Mouse (Mus musculus) forebrain, embryonic 11.5 days (tissue): ENCODE data around the gene Fgf3. TPM values are rescaled to one million over a fixed set of nuclear protein-coding genes. Genes with fewer than 3 reads are reported as not detected.
A peak's percentile ranks its signal among the peaks of the same experiment; 100 is the strongest.

Experiments
- ATAC-seq: fragments of 200-750 bp; cut with Nextera tagmentation; replicated peaks from 2 replicates; pipeline ENCODE4 v1.8.0; 2017; ENCODE audit warnings: moderate TSS enrichment; ENCODE audit not compliant: low FRiP score
- DNase-seq: peaks from one replicate; pipeline ENCODE4 v3.0.0-alpha.2; 2017; ENCODE audit warnings: low spot score
- H3K27ac ChIP-seq: fragments of 300-500 bp; sonication (generic); 2 replicates; pipeline ENCODE4 v1.5.1; 2014; ENCODE audit warnings: low read depth, low read length
- H3K27me3 ChIP-seq: fragments of 300-500 bp; sonication (generic); 2 replicates; pipeline ENCODE4 v1.6.1; 2014; ENCODE audit warnings: mild to moderate bottlenecking, low read length, mixed read lengths; ENCODE audit not compliant: control insufficient read depth, insufficient read depth
- H3K36me3 ChIP-seq: fragments of 300-500 bp; sonication (generic); 2 replicates; pipeline ENCODE4 v1.6.1; 2014; ENCODE audit warnings: mild to moderate bottlenecking, low read length, moderate library complexity, mixed read lengths; ENCODE audit not compliant: control insufficient read depth, insufficient read depth
- H3K4me1 ChIP-seq: fragments of 300-500 bp; sonication (generic); replicated peaks from 2 replicates; pipeline ENCODE4 v1.6.1; 2014; ENCODE audit warnings: low read length, mixed read lengths; ENCODE audit not compliant: control insufficient read depth, insufficient read depth
- H3K4me2 ChIP-seq: fragments of 300-500 bp; sonication (generic); 2 replicates; pipeline ENCODE4 v1.6.1; 2014; ENCODE audit warnings: low read depth, mild to moderate bottlenecking, low read length, moderate library complexity, mixed read lengths; ENCODE audit not compliant: severe bottlenecking
- H3K4me3 ChIP-seq: fragments of 300-500 bp; sonication (generic); 2 replicates; pipeline ENCODE4 v1.5.1; 2014; ENCODE audit warnings: low read depth, low read length
- H3K9ac ChIP-seq: fragments of 300-500 bp; sonication (generic); 2 replicates; pipeline ENCODE4 v1.6.1; 2014; ENCODE audit warnings: low read length
- H3K9me3 ChIP-seq: fragments of 300-500 bp; sonication (generic); 2 replicates; pipeline ENCODE4 v1.6.1; 2016; ENCODE audit warnings: low read length, mixed read lengths; ENCODE audit not compliant: control insufficient read depth
- WGBS: fragments of 180-500 bp; shearing (Covaris S2); extraction: QIAGEN DNeasy Blood & Tissue Kit; methylation state at CpG from one replicate; pipeline ENCODE4 v1.1.7; 2014; 5-methylcytosine and 5-hydroxymethylcytosine counted together
- polyA plus RNA-seq: library from polyadenylated mRNA; unstranded; fragments of >200 nt; fragmentation: Nextera tagmentation; extraction: Ambion mirVana; gene quantifications from 2 replicates; pipeline ENCODE4 v1.2.1, GENCODE M21; 2014

Fgf3 gene
- polyA plus RNA-seq, 1 experiment from 2014 or later = 1.9 TPM

GRCm38 (mm10) chr7:144847067-144847466 is 9.2 kb downstream of the Fgf3 start, which contains the start of gene Fgf4:
Gene Fgf4, plus strand, starts transcription at chr7:144847367.
- H3K4me2 ChIP-seq = no peak within 1 kb of the TSS
- DNase-seq (no peak), ATAC-seq (no peak)
- H3K4me3 ChIP-seq = no peak within 1 kb of the TSS
- H3K36me3 ChIP-seq = no peaks in the 10 kb centered on the region
- no peak within 1 kb of the TSS for H3K27ac ChIP-seq
- no peaks in the 10 kb centered on the region for H3K9me3 ChIP-seq
- H3K9ac ChIP-seq = no peak within 1 kb of the TSS
- no peaks in the 10 kb centered on the region for H3K4me1 ChIP-seq
- H3K27me3 ChIP-seq = peaks cover 3% of the 10 kb centered on the region; the same call in 1 of the 2 replicates

- Histone ChIP-seq H3K4me3 (no peak overlapping the region), H3K27me3 (no peaks in the 10 kb centered on the region), H3K4me1 (no peaks in the 10 kb centered on the region), H3K36me3 (no peaks in the 10 kb centered on the region), H3K9ac (no peak overlapping the region), H3K27ac (no peak overlapping the region), H3K9me3 (no peaks in the 10 kb centered on the region), H3K4me2 (no peak overlapping the region)
- 61% methylated on average over 3 of the region's 3 CpGs for WGBS
- DNase-seq (no peak), ATAC-seq (no peak)
Observed at GRCm38 (mm10) chr7:144851321-144851720, 13.4 kb downstream of the Fgf3 start.

GRCm38 (mm10) chr7:144854966-144855365 is 17.1 kb downstream of the Fgf3 start:
- Histone ChIP-seq H3K9ac (no peak overlapping the region), H3K9me3 (no peaks in the 10 kb centered on the region), H3K4me3 (no peak overlapping the region), H3K27ac (no peak overlapping the region), H3K36me3 (no peaks in the 10 kb centered on the region), H3K27me3 (peaks cover 7% of the 10 kb centered on the region), H3K4me1 (no peaks in the 10 kb centered on the region), H3K4me2 (no peak overlapping the region)
- 61% methylated on average over 3 of the region's 3 CpGs for WGBS
- no peak for ATAC-seq
- no peak for DNase-seq

- Histone ChIP-seq H3K27ac (no peak overlapping the region), H3K27me3 (peaks cover 29% of the 10 kb centered on the region), H3K4me3 (no peak overlapping the region), H3K9ac (no peak overlapping the region), H3K4me1 (peaks cover 8% of the 10 kb centered on the region; the same call in 1 of the 2 replicates), H3K9me3 (no peaks in the 10 kb centered on the region), H3K4me2 (no peak overlapping the region), H3K36me3 (no peaks in the 10 kb centered on the region)
- no peak for DNase-seq
- ATAC-seq = no peak
- 85% methylated on average over 7 of the region's 7 CpGs for WGBS
Observed at GRCm38 (mm10) chr7:144857158-144857557, 19.3 kb downstream of the Fgf3 start.

GRCm38 (mm10) chr7:144857826-144858342 is 20.0 kb downstream of the Fgf3 start:
- Histone ChIP-seq H3K27ac (no peak overlapping the region), H3K9ac (no peak overlapping the region), H3K36me3 (no peaks in the 10 kb centered on the region), H3K27me3 (peaks cover 35% of the 10 kb centered on the region), H3K4me1 (peaks cover 8% of the 10 kb centered on the region; the same call in 1 of the 2 replicates), H3K4me2 (no peak overlapping the region), H3K9me3 (no peaks in the 10 kb centered on the region), H3K4me3 (no peak overlapping the region)
- no peak for ATAC-seq
- WGBS = 78% methylated on average over 3 of the region's 3 CpGs
- DNase-seq = no peak

- no peak overlapping the region for H3K27ac ChIP-seq
- H3K4me3 ChIP-seq = no peak overlapping the region
- H3K9ac ChIP-seq = no peak overlapping the region
- H3K36me3 ChIP-seq = no peaks in the 10 kb centered on the region
- H3K9me3 ChIP-seq = no peaks in the 10 kb centered on the region
- H3K4me1 ChIP-seq = peaks cover 8% of the 10 kb centered on the region; the same call in 1 of the 2 replicates
- ATAC-seq (no peak), DNase-seq (no peak)
- 75% methylated on average over 1 of the region's 1 CpGs for WGBS
- H3K27me3 ChIP-seq = peaks cover 43% of the 10 kb centered on the region
- H3K4me2 ChIP-seq = no peak overlapping the region
Observed at GRCm38 (mm10) chr7:144858702-144859101, 20.8 kb downstream of the Fgf3 start.

- ATAC-seq = no peak
- no peak overlapping the region for H3K9ac ChIP-seq
- peaks cover 8% of the 10 kb centered on the region; the same call in 1 of the 2 replicates for H3K4me1 ChIP-seq
- no peaks in the 10 kb centered on the region for H3K9me3 ChIP-seq
- WGBS = under 1% methylated on average over 72 of the region's 72 CpGs
- peak overlapping the region; percentile 32 for H3K4me2 ChIP-seq
- peak; percentile 65 for DNase-seq
- peak overlapping the region; percentile 20 for H3K4me3 ChIP-seq
- H3K36me3 ChIP-seq = no peaks in the 10 kb centered on the region
- H3K27me3 ChIP-seq = peaks cover 63% of the 10 kb centered on the region
- no peak overlapping the region for H3K27ac ChIP-seq
Observed at GRCm38 (mm10) chr7:144861056-144861768, 23.3 kb downstream of the Fgf3 start.

- Histone ChIP-seq H3K27me3 (peaks cover 63% of the 10 kb centered on the region), H3K27ac (no peak overlapping the region), H3K4me1 (peaks cover 8% of the 10 kb centered on the region; the same call in 1 of the 2 replicates), H3K9ac (no peak overlapping the region), H3K9me3 (no peaks in the 10 kb centered on the region), H3K4me3 (peak overlapping the region; percentile 20), H3K4me2 (peak overlapping the region; percentile 32), H3K36me3 (no peaks in the 10 kb centered on the region)
- WGBS = 0% methylated on average over 28 of the region's 28 CpGs
- no peak for ATAC-seq
- DNase-seq = no peak
Observed at GRCm38 (mm10) chr7:144861769-144862070, 23.8 kb downstream of the Fgf3 start.

- Histone ChIP-seq H3K4me2 (no peak overlapping the region; the same call in 1 of the 2 replicates), H3K27ac (no peak overlapping the region), H3K9ac (no peak overlapping the region), H3K36me3 (no peaks in the 10 kb centered on the region), H3K4me1 (peaks cover 8% of the 10 kb centered on the region; the same call in 1 of the 2 replicates), H3K9me3 (no peaks in the 10 kb centered on the region), H3K4me3 (peak overlapping the region; percentile 20; the same call in 1 of the 2 replicates), H3K27me3 (peaks cover 63% of the 10 kb centered on the region)
- DNase-seq = no peak
- 0% methylated on average over 15 of the region's 15 CpGs for WGBS
- no peak for ATAC-seq
Observed at GRCm38 (mm10) chr7:144862126-144862525, 24.2 kb downstream of the Fgf3 start.
